Mouse (Mus musculus): ENCODE measurements around the gene Rwdd4a. TPM values are rescaled to one million over a fixed set of nuclear protein-coding genes. Genes with fewer than 3 reads are reported as not detected.

The Rwdd4a gene
- total RNA-seq, 4 experiments from 2014 or later, result 28.5 to 36.5 (median 31.8) TPM

DNA sequence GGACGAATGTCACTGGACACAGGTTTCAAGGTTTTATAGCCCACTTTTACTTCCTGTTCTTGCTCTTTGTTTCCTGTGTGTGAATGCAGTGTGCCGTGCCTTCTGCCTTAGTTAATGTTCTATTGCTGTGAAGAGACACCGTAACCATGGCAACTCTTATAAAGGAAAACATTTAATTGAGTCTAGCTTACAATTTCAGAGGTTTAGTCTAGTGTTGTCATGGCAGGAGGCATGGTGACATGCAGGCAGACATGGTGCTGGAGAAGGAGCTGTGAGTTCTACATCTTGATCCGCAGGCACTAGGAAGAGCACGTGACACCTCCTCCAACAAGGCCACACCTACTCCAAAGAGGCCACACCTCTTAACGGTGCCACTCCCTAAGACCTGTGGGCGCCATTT is 48.0 kb downstream of the Rwdd4a start:
- peak in 1 of 2 experiments; percentile 9 for DNase-seq (ENCODE audit: low spot score in 2 of 2)

GRCm38 (mm10) chr8:47588616-47589015 is 55.2 kb downstream of the Rwdd4a start:
- no peak for DNase-seq (ENCODE audit: low spot score in 2 of 2)

- no peak for DNase-seq (ENCODE audit: low spot score in 2 of 2)
These were observed 56.9 kb downstream of the Rwdd4a start for GRCm38 (mm10) chr8:47590400-47590799.

- no peak for DNase-seq (ENCODE audit: low spot score in 2 of 2)
These were observed 67.2 kb downstream of the Rwdd4a start for GRCm38 (mm10) chr8:47600664-47601063.

Small RNA genes within 50 kb of the gene (microRNA-seq; reads per million reads assigned to microRNA genes)
- 0 reads per million in 2 experiments for gene Gm27409

Other genes starting within 250 kb of the Rwdd4a start
- 10 to 100 TPM; 77.1 to 93.8 (median 83.6) TPM for gene Stox2, start 87.3 kb upstream of the Rwdd4a start, total RNA-seq (2022)
- gene Trappc11, start 194 bp upstream of the Rwdd4a start, total RNA-seq (2022), result 10 to 100 TPM; 48.4 to 63.1 (median 56.6) TPM
- gene Ing2, start 141.9 kb downstream of the Rwdd4a start, total RNA-seq (2022), result 10 to 100 TPM; 31.9 to 36.6 (median 35.7) TPM
- 10 to 100 TPM; 14.5 to 16.8 (median 16.2) TPM for gene Cdkn2aip, start 180.3 kb downstream of the Rwdd4a start, total RNA-seq (2022)

Measured in layer of hippocampus, adult 8-10 months (tissue).